Mouse (Mus musculus) liver, adult 2 months (tissue): Measurements from ENCODE around the gene Stx2. TPM values are rescaled to one million over a fixed set of nuclear protein-coding genes. Genes with fewer than 3 reads are reported as not detected.
A peak's percentile ranks its signal among the peaks of the same experiment; 100 is the strongest.

Source experiments
- DNase-seq: peaks from one replicate; pipeline ENCODE4 v3.0.0-alpha.2; 2011; ENCODE audit warnings: low read depth, low spot score; ENCODE audit errors: extremely low read depth
- H3K27ac ChIP-seq: fragments of 200-500 bp; replicated peaks from 2 replicates; pipeline ENCODE4 v1.5.1; 2012; ENCODE audit warnings: low read depth, mild to moderate bottlenecking, control low read depth, inconsistent platforms, low read length; ENCODE audit not compliant: insufficient read depth
- H3K27me3 ChIP-seq: fragments of 200-500 bp; 2 replicates; pipeline ENCODE4 v1.6.1; 2012; ENCODE audit warnings: mild to moderate bottlenecking, moderate library complexity, low read length, inconsistent platforms; ENCODE audit not compliant: control insufficient read depth, insufficient read depth
- H3K36me3 ChIP-seq: fragments of 200-500 bp; 2 replicates; pipeline ENCODE4 v1.6.1; 2012; ENCODE audit warnings: low read length, inconsistent platforms; ENCODE audit not compliant: control insufficient read depth, insufficient read depth
- H3K4me1 ChIP-seq: fragments of 200-500 bp; 2 replicates; pipeline ENCODE4 v1.6.1; 2011; ENCODE audit warnings: low read length; ENCODE audit not compliant: control insufficient read depth, insufficient read depth
- H3K4me3 ChIP-seq: fragments of 200-500 bp; 2 replicates; pipeline ENCODE4 v1.5.1; 2011; ENCODE audit warnings: low read depth, mild to moderate bottlenecking, control low read depth, low read length, moderate library complexity; ENCODE audit not compliant: insufficient read depth
- H3K79me2 ChIP-seq: fragments of 200-500 bp; 2 replicates; pipeline ENCODE4 v1.6.1; 2012; ENCODE audit warnings: inconsistent platforms, mild to moderate bottlenecking, low read length, moderate library complexity; ENCODE audit not compliant: control insufficient read depth, insufficient read depth
- H3K9ac ChIP-seq: fragments of 200-500 bp; 2 replicates; pipeline ENCODE4 v1.6.1; 2012; ENCODE audit warnings: low read depth, mild to moderate bottlenecking, control low read depth, inconsistent platforms, low read length
- CTCF ChIP-seq: fragments of 200-500 bp; IDR thresholded peaks from 2 replicates; pipeline ENCODE4 v1.5.1; 2011; ENCODE audit warnings: low read depth, low read length, control low read depth
- POLR2A ChIP-seq: fragments of 200-500 bp; IDR thresholded peaks from 2 replicates; pipeline ENCODE4 v1.6.1; 2011; ENCODE audit warnings: low read length, control low read depth; ENCODE audit not compliant: insufficient read depth; ENCODE audit errors: extremely low read depth
- WGBS: fragments of 180-500 bp; shearing (Covaris S2); methylation state at CpG from one replicate; pipeline ENCODE4 v1.1.7; 2018; 5-methylcytosine and 5-hydroxymethylcytosine counted together
- polyA plus RNA-seq: library from polyadenylated mRNA; depleted of rRNA; stranded (reverse); fragments of >200 nt; gene quantifications from 2 replicates; pipeline ENCODE4 v1.2.3, GENCODE M21; 2012
- total RNA-seq: library from RNA; depleted of rRNA; stranded (reverse); fragments of >200 nt; gene quantifications from 2 replicates; pipeline ENCODE4 v1.2.3, GENCODE M21; 2014

Stx2 gene
- total and polyA plus RNA-seq, 2 experiments: 9.7 to 12.2 TPM

DNA sequence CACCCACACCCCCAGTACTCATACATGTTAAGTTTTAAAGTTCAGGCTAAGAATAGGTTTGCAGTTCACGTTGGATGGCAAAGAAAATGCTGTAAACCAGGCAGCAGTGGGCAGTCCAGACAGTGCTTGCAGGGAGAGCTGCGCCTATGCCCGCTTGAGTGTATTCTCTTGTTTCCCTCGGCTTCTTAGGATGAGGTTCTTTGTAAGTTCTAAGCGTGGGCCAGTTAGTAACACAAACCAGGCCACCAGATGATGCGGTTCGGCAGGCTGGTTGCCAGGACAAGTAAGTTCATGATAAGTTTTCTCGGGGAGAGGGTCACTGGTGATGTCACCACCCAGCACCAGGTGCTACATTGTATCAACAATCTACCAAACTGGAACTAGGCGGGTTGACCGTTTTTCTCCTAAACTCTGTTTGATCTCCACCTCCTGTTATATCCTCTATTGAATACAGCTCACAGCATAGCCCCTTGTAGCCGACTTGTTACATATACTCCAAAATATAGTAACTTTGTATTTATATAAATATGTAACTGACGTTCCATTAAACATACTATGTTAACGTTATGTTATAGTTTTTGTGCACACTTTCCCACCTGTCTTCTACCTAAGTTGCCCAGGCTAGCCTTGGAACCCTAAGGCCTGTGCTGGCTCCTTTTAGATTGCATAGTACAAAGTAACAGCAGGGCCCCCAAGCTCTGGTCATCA is 10.6 kb upstream of the Stx2 start:
- 82% methylated on average over 13 of the region's 13 CpGs for WGBS
- Histone ChIP-seq H3K9ac (peak overlapping the region; percentile 3; the same call in 1 of the 2 replicates), H3K27ac (peak overlapping the region; percentile 35; the same call in 1 of the 2 replicates), H3K36me3 (peaks cover 3% of the 10 kb centered on the region; the same call in 1 of the 2 replicates), H3K4me3 (peak overlapping the region; percentile 69; the same call in 1 of the 2 replicates), H3K79me2 (peaks cover 10% of the 10 kb centered on the region), H3K4me1 (peaks cover 7% of the 10 kb centered on the region), H3K27me3 (no peaks in the 10 kb centered on the region)
- no peak for DNase-seq
- TF ChIP-seq POLR2A (no peak), CTCF (no peak)

- no peaks in the 10 kb centered on the region for H3K27me3 ChIP-seq
- peaks cover 6% of the 10 kb centered on the region for H3K4me1 ChIP-seq
- no peak overlapping the region for H3K27ac ChIP-seq
- H3K4me3 ChIP-seq: no peak overlapping the region
- peaks cover 10% of the 10 kb centered on the region for H3K79me2 ChIP-seq
- 88% methylated on average over 3 of the region's 3 CpGs for WGBS
- H3K9ac ChIP-seq: no peak overlapping the region
- DNase-seq: no peak
- no peaks in the 10 kb centered on the region for H3K36me3 ChIP-seq
- TF ChIP-seq POLR2A: no peak
- TF ChIP-seq CTCF: no peak
Measured at GRCm38 (mm10) chr5:129016370-129016769, 8.0 kb upstream of the Stx2 start.

- 90% methylated on average over 5 of the region's 5 CpGs for WGBS
- H3K79me2 ChIP-seq: peaks cover 2% of the 10 kb centered on the region
- no peaks in the 10 kb centered on the region for H3K27me3 ChIP-seq
- no peak for TF ChIP-seq POLR2A
- no peak for TF ChIP-seq CTCF
- H3K36me3 ChIP-seq: no peaks in the 10 kb centered on the region
- H3K27ac ChIP-seq: no peak overlapping the region
- DNase-seq: no peak
- H3K4me1 ChIP-seq: peaks cover 3% of the 10 kb centered on the region; the same call in 1 of the 2 replicates
- H3K9ac ChIP-seq: no peak overlapping the region
- H3K4me3 ChIP-seq: no peak overlapping the region
Measured at GRCm38 (mm10) chr5:129015540-129015939, 7.2 kb upstream of the Stx2 start.

DNA sequence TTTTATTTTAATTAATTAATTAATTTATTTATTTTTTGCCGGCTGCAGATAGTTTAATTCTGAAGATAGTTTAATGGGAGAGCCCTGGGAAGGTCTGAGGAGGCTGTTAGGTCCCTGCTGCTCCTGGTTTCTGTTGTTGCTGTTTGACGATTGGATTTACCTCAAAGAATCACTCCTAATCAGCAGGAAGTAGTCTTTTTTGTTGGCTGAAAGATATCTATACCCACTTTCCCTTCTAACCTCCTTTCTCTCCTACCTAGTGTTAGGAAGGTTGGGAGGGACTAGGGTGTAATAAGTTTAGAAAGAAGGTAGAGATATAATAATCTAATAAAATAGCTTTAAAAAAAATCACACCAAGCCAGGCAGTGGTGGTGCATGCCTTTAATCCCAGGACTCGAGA is 6.6 kb upstream of the Stx2 start:
- no peaks in the 10 kb centered on the region for H3K27me3 ChIP-seq
- no peak overlapping the region for H3K4me3 ChIP-seq
- H3K9ac ChIP-seq: no peak overlapping the region
- DNase-seq: no peak
- H3K36me3 ChIP-seq: no peaks in the 10 kb centered on the region
- TF ChIP-seq CTCF (no peak), POLR2A (no peak)
- H3K27ac ChIP-seq: no peak overlapping the region
- H3K79me2 ChIP-seq: no peaks in the 10 kb centered on the region
- WGBS: 76% methylated on average over 3 of the region's 3 CpGs
- H3K4me1 ChIP-seq: peaks cover 3% of the 10 kb centered on the region; the same call in 1 of the 2 replicates

DNA sequence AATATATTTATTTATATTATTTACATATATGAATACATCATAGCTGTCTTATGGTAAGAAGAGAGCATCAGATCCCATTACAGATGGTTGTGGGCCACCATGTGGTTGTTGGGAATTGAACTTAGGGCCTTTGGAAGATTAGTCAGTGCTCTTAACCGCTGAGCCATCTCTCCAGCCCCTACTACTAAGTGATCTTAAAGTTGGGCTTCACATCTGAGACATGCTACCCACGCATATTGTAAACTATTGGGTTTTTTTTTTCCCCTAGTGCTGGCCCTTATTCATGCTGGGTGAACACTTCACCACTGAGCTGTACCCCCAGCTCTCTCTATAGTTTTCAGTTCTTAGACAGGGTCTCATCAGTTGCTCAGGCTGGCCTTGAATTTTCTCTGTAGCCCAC is 2.6 kb upstream of the Stx2 start:
- Histone ChIP-seq H3K9ac (no peak overlapping the region), H3K27me3 (no peaks in the 10 kb centered on the region), H3K36me3 (no peaks in the 10 kb centered on the region), H3K4me3 (no peak overlapping the region), H3K4me1 (peaks cover 6% of the 10 kb centered on the region), H3K27ac (no peak overlapping the region), H3K79me2 (peaks cover 3% of the 10 kb centered on the region; the same call in 1 of the 2 replicates)
- no peak for DNase-seq
- TF ChIP-seq POLR2A (no peak), CTCF (no peak)
- 95% methylated on average over 2 of the region's 2 CpGs for WGBS

DNA sequence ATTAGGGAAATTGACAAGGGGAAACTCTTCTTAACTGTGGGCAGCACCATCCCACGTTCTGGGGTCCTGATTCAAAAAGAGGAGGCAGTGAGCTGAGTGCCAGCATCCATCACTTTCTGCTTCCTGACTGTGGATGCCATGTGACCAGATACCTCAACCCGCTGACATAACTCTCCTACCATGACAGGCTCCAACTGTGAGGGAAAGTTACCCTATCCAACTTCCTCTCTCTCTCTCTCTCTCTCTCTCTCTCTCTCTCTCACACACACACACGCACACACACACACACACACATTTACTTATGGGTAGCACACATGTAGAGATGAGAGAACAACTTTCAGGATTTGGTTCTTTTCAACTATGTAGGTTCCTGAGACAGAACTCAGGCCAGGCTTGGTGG is 1.2 kb upstream of the Stx2 start:
- 87% methylated on average over 3 of the region's 3 CpGs for WGBS
- Histone ChIP-seq H3K79me2 (peaks cover 3% of the 10 kb centered on the region; the same call in 1 of the 2 replicates), H3K9ac (no peak overlapping the region), H3K27me3 (no peaks in the 10 kb centered on the region), H3K36me3 (no peaks in the 10 kb centered on the region), H3K4me3 (no peak overlapping the region), H3K27ac (no peak overlapping the region), H3K4me1 (peaks cover 6% of the 10 kb centered on the region)
- DNase-seq: no peak
- no peak for TF ChIP-seq POLR2A
- TF ChIP-seq CTCF: no peak
